Mouse (Mus musculus) gastrocnemius, postnatal 10 days (tissue): ENCODE data around the gene Fgfr2. TPM values are rescaled to one million over a fixed set of nuclear protein-coding genes. Genes with fewer than 3 reads are reported as not detected.

Source experiments
- DNase-seq: peaks from one replicate; pipeline ENCODE4 v3.0.0; 2021; ENCODE audit warnings: mixed read lengths
- total RNA-seq, 2 experiments: library from RNA; stranded (reverse); gene quantifications; 2 replicates each; pipeline ENCODE4 v1.2.3; 2021

Fgfr2 gene
- total RNA-seq, 2 experiments from 2014 or later, result 3.0 to 6.1 TPM

DNA sequence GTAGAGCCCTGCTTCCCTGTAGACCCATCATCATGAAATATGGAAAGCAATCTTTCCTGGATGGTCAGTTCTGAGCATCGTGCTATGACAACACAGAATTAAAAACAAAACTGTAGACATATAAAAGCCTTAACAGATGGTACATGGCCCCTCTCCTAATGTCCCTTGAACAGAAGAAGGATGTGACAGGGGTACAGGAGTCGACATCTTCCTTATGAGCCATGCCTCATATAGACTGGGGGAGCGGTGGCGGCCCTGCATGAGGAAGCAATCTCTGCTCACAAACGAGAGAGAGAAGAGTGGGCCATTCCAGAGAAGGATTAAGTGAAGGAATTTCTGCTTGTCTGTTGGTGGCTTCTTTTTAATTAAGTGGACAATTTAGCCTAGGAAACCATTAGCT, 864.9 kb downstream of the Fgfr2 start:
- DNase-seq, result no peak

GRCm38 (mm10) chr7:132253513-132253912, 869.6 kb downstream of the Fgfr2 start:
- DNase-seq, result no peak

DNA sequence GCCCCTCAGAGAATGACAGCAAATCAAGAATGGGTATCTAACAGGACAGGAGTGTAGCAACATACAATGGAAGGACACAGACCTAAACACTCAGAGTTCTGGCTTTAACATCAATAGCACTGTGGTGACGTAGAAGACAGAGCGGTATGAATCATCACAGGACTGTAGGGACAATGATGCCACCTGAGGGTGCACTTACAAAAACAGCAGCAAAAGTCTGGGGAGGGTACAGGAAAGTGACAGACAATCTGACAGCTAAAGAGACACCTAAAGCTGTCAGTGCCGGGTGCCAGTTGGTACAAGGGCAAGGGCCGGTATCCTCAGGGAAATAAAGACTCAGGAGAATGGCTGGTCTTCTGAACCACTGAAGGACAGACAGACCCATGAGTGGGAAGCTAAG, 870.1 kb downstream of the Fgfr2 start:
- DNase-seq, result no peak

DNA sequence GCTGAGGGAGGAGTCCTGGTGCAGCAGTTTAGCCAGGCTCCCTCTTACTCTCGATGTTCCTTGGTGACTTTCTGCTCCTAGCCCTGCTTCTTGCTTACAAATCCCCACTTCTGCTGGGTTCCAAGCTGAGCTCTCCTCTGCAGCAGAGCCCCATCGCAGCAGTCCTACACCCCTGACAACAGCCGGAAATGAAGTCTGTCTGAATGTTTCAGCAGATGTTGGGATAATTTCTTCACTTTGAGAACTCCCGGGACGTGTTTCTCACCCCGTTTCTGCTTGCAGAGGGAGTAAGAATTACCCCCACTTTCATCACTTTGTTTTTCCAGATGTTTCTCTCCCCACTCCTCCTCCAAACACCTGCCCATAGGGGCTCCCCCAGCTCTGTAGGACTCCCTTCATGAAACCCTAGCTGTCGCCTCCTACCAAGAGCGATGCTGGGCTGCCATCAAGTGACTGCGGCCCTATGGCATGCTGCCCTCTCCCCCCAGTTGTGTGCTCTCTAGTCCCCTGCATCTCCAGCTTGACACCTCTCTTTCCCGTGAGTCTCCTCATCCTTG, 873.5 kb downstream of the Fgfr2 start:
- no peak for DNase-seq

DNA sequence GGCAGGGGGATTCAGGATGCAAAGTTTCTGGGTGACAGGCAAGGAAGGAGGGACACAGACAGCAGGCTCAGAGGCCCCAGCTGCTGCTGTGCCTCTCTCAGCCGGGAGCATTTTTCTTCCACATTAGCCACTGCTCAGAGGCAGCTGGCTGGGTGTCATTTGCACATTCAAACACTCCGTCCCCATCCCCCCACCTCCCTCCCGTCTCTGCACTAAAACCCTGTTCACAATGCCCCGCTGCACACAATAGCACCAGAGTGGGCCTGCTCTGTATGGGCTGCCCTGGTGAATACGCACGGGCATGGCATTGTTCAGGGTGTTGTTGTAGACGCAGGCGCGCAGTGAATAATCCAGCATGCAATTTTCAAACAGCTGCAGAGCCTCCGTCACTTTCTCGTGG, 875.6 kb downstream of the Fgfr2 start:
- DNase-seq, result no peak

GRCm38 (mm10) chr7:132247091-132247490, 876.1 kb downstream of the Fgfr2 start:
- no peak for DNase-seq

- DNase-seq, result no peak
Measured at GRCm38 (mm10) chr7:132245730-132246129, 877.4 kb downstream of the Fgfr2 start.

- no peak for DNase-seq
Measured at GRCm38 (mm10) chr7:132244637-132245036, 878.5 kb downstream of the Fgfr2 start.

- DNase-seq, result no peak
Measured at GRCm38 (mm10) chr7:132243225-132243624, 879.9 kb downstream of the Fgfr2 start.

DNA sequence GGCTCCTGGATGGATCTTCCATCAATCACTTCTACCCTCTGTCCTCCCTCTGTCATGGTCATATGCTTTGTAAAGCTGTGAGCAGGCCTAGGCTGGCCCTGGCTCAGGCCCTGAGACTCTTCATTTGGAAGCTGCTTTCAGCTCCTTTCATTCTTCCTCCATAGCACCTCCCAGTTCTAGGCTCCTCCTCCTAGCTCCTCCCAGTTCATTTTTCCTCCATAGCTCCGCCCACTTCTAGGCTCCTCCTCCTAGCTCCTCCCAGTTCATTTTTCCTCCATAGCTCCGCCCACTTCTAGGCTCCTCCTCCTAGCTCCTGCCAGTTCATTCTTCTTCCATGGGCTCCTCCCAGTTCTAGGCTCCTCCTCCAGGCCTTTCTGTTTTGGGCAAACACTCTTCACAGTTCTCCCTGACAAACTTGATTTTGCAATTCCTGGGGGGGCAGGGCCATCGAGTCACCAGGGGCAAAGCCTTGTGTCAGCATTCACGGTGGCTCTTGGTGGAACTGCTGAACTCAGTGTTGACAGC, 880.5 kb downstream of the Fgfr2 start:
- DNase-seq, result no peak

GRCm38 (mm10) chr7:132238921-132239320, 884.2 kb downstream of the Fgfr2 start:
- no peak for DNase-seq

- DNase-seq, result no peak
Measured at GRCm38 (mm10) chr7:132237191-132237590, 886.0 kb downstream of the Fgfr2 start.

DNA sequence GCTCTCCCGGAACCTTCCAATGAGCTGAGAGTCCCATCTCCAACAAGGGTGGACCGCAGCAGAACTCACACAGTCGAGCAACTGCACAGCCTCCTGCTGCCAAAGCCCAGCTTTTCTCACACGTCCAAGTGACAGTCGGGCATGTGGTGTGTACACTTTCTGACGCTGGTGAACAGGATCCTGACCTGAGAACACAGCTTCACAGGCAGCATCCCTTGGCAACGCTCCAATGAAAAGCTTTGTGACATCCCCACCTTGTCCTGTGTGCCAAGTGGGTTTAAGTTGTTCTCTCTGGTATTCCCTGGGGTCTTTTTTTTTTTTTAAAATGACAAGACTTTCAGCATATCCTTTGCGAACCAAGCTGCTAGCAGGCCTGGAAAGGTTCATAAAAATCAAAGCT, 886.4 kb downstream of the Fgfr2 start:
- no peak for DNase-seq

GRCm38 (mm10) chr7:132234250-132234649, 888.9 kb downstream of the Fgfr2 start:
- DNase-seq, result no peak

DNA sequence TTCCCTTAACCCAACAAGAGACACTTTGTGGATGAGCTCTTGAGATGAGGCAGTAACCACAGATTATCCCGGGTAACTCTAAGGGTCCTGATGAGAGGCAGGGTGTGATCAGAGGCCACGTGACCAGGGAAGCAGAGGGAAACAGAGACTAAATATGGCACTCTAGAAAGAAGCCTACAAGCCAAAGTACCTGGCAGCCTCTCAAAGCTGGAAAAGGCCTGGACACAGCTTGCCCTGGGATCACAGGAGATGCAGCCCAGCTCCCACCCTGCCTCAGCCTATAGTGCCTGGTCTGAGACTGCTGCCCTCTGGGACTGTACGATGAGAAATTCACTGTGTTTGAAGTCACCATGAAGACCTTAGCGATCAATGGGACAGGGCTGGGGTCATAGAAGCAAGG, 889.4 kb downstream of the Fgfr2 start:
- DNase-seq, result no peak

DNA sequence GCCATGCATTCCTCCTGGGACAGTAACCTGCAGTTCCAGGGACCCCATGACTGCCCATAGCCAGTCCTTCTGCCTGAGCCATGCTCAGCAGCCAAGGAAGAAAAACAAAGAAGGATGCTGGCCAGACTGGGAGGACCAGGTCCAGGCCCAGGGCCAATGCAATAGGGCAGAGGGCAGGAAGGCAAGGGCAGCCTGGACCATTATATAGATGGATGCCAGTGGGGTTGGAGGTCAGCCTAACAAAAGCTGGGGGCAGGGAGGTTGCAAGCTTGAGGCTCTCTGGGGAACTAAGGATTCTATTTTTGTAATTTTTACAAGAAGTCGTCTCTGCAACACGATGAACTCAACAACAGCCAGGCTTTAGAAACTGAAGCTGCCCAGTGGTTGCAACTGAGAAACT, 890.2 kb downstream of the Fgfr2 start:
- DNase-seq, result no peak

- no peak for DNase-seq
Measured at GRCm38 (mm10) chr7:132231476-132231875, 891.7 kb downstream of the Fgfr2 start.

- no peak for DNase-seq
Measured at GRCm38 (mm10) chr7:132230961-132231360, 892.2 kb downstream of the Fgfr2 start.

DNA sequence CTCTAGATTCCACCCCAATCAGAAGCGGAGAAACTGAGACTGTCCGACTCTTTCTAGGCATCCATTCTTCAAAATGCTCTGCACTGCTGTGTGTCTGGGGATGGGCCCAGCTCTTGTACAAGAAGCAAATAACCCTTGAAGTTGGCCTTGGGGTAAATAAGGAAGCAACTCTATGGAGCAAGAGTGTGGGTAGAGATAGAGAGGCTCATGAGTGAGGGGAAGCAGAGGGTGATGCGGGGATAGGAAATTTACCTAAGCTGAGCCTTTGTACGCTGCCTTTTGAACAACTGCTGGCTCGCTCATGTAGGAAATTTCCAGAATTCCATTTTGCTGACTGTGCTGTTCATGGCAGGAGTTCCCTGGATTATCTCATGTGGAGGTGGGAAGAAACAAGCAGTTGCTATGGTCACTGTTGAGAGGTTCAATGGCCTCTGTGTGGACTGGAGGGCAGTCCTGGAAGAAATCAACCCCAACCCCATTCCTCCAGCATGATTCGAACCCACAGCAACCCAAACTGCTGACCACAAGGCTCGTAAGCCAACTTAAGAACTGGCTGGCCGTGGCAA, 896.0 kb downstream of the Fgfr2 start:
- no peak for DNase-seq

DNA sequence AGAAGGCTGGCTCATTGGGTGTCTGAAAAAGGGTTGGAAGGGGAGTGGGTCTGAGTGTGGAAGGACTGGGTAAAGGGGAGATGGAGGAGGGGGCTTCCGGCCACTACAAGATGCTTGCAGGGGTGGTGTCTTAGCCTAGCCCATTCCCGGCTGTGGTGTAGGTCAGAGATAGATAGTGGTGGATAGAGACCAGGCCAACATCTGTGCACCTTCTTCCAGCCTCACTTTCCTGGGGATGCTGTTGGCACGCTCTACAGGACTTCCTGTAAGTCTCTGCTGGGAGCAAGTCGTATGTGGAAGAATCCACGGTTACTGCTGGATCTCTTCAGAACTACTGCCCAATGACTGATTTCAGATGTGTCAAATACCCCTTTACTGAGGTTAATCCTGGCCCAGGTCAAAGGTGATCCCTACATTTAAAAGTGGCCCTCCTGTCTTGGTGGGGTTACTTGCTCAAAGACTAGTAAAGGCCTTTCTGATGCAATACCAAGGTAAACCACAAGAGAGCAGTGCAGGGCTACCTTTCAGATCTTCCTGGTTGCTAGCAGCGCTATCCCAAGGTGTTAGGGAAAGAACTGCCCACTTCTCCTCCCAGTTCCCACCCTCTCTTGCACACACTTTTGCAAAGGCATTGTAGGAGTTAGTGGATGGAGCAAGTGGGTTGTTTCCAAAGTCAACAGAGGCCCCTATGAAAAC, 896.6 kb downstream of the Fgfr2 start:
- peak; percentile 76 for DNase-seq

DNA sequence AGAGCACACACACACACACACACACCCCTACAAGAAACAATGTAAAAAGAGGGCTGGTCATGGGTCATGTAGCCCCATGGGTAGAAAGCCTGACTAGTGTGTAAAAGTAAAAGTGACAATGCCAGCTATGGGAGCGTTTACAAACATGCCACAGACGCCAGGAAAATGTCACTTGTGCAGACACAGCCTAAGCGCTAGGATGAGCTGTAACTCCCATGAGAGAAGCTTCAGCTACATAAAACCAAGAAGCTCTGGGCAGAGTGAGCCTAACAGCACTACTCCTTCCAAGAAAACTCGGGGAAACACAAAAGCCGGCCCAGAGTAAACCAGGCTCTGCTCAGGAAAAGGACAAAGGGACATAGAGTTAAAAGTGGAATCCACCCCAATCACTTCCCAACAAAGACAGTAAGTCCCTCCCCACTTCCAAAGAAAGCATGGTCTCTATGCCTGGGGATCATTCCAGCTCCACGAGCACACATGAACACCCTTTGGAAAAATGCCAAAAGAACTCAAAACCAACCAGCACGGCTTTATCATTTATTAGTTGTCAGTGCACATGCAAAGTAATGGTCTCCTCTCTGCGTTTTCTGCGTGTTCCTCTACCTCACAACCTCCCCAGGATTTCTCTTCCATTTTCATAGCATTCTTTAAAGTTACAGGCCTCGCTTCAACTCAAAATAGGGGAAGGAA, 899.6 kb downstream of the Fgfr2 start:
- no peak for DNase-seq

- no peak for DNase-seq
Measured at GRCm38 (mm10) chr7:132214031-132214430, 909.1 kb downstream of the Fgfr2 start.

DNA sequence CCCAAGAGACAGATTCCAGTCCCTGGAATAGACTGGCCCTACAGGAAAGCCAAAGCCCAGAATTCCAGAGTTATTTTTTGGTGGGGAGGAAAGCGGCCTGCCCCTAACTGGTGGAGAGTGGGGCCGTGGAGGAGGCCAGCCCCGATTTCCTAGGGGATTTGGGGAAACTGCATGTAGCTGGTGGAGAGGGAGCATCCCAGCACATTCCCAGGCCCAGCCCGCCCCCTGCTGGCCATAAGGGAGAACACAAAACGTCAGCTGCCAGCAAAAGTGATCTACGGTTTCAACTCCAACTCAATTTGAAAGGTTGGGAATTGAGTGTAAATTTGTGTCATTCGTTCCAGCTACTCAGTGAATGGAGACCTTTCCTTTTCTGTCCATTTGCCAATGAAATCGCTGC, 909.7 kb downstream of the Fgfr2 start:
- DNase-seq, result peak; percentile 76
